Mouse (Mus musculus): ENCODE results near the gene Slc4a4. TPM values are rescaled to one million over a fixed set of nuclear protein-coding genes. Genes with fewer than 3 reads are reported as not detected.
A peak's percentile ranks its signal among the peaks of the same experiment; 100 is the strongest.

Slc4a4 gene
- 0.04 TPM for polyA plus RNA-seq (2012; fragmentation: generic; extraction: Trizol)

DNA sequence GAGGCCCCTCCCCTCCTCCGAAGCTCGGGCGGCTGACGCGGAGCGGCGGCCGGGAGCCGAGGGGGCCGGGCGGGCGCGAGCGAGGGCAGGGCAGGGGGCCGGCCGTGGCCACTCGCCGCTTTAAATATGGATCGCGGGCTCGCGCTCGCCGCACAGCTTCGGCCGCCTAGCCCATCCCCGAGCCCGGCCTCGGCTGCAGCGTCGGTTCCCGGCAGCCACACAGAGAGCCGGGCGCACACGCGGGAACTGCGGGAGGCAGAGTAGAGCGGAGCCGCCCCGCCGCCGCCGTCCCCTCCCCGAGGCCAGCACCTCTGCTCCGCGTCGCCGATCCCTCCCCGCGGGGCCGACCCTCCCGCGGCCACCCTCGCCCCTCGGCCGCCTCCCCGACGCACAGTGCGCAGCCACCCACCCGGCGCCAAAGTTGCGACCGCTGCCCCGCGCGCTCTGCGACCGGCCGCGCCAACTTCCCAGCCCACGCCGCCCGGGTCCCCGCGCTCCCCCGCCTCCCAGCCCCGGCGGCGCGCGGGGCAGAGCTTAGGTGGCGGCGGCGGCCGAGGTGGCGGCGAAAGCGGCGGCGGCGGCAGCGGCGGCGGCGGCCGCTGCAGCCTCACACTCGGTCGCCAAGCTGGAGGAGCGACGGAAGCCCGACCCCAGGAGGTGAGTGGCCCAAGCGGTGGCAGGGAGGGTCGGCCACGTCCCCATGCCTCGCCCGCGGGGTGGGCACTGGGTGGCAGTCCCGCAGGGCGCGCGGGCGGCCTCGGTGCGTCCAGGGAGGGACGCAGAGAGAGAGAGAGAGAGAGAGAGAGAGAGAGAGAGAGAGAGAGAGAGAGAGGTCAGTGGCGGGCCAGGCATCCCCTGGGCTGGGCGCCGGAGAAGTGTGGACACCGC, at the start of gene Slc4a4:
Slc4a4 (plus strand) TSS at position 151 of the 888 bp plus-strand sequence.
- peak within 1 kb of the TSS; percentile 52 for H3K4me2 ChIP-seq (ENCODE audit: low read depth)
- no peak within 1 kb of the TSS for H3K4me3 ChIP-seq
- no peak for TF ChIP-seq TCF12 (IDR thresholded peaks at IDR 0.05; ENCODE audit: insufficient read depth, poor library complexity, severe bottlenecking)
- TF ChIP-seq MAX (IDR thresholded peaks at IDR 0.05; ENCODE audit: low read depth) = no peak
- TF ChIP-seq CEBPB (IDR thresholded peaks at IDR 0.05; ENCODE audit: insufficient read depth, poor library complexity, severe bottlenecking) = no peak
- TF ChIP-seq POLR2A (IDR thresholded peaks at IDR 0.05; ENCODE audit: insufficient read length, low read depth) = no peak
- TF ChIP-seq SRF (IDR thresholded peaks at IDR 0.05; ENCODE audit: control insufficient read depth, insufficient read length, low read depth) = no peak
- no peak for TF ChIP-seq E2F4 (IDR thresholded peaks at IDR 0.05; ENCODE audit: insufficient read depth)
- no peak for TF ChIP-seq TCF3 (IDR thresholded peaks at IDR 0.05; ENCODE audit: insufficient read length, low read depth)
- no peak for TF ChIP-seq USF1 (IDR thresholded peaks at IDR 0.05; ENCODE audit: low read depth)
- TF ChIP-seq REST (IDR thresholded peaks at IDR 0.05; ENCODE audit: insufficient read depth, insufficient read length) = no peak
- TF ChIP-seq POLR2AphosphoS2 (IDR thresholded peaks at IDR 0.05; ENCODE audit: insufficient read length, low read depth) = no peak
- no peak for TF ChIP-seq MYOD1 (IDR thresholded peaks at IDR 0.05; ENCODE audit: control insufficient read depth in 1 of 3, insufficient read length in 2 of 3, low read depth in 2 of 3)
- no peak for TF ChIP-seq MYOG (IDR thresholded peaks at IDR 0.05; ENCODE audit: control insufficient read depth in 1 of 3, insufficient read depth in 1 of 3, insufficient read length in 2 of 3, low read depth in 2 of 3)
- peak within 1 kb of the TSS; percentile 34 for H3ac ChIP-seq (ENCODE audit: control insufficient read depth, insufficient read length)
- H3K36me3 ChIP-seq (ENCODE audit: control insufficient read depth, insufficient read depth) = no peaks in the 10 kb centered on the region
- H3K79me2 ChIP-seq (ENCODE audit: control insufficient read depth, insufficient read depth) = no peaks in the 10 kb centered on the region
- H3K27me3 ChIP-seq (ENCODE audit: control insufficient read depth, insufficient read depth, insufficient read length) = peaks cover 42% of the 10 kb centered on the region

DNA sequence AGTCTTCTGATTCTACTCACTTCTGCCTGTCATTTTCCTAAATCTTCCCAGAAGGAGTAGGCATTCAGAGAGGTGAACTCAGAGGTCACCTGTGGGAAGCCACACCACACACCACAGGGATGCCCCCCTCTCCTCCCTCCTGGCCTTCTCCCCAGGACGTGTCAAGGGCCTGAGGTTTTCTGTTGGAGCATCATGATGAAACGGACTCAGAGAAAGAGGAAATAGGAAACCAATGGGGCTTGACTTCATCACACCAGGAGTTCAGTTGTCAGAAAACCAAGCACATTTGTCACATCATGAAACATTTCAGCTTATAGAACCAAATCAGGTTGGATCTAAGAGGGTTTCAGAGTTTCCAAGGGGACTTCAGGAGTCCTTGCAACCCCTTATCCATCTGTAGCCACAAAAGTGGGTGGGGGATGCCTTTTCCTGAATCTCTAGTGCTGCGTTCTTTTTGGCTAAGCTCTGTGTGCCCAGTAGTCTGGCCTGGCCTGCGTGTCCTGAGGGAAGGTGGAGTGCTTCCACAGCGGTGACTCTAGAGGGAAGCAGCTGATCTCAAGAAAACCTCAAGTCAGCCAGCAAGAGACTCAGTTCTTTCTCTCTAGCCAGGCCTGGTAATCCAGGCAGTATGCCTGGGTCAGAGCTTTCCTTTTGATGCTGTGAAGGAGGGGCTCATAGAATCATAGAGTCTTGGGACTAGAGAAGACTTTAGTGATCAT, 46.4 kb upstream of the Slc4a4 start:
- TF ChIP-seq POLR2AphosphoS2 (IDR thresholded peaks at IDR 0.05; ENCODE audit: insufficient read length, low read depth) = no peak
- TF ChIP-seq MAX (IDR thresholded peaks at IDR 0.05; ENCODE audit: low read depth) = no peak
- TF ChIP-seq SRF (IDR thresholded peaks at IDR 0.05; ENCODE audit: control insufficient read depth, insufficient read length, low read depth) = no peak
- TF ChIP-seq USF1 (IDR thresholded peaks at IDR 0.05; ENCODE audit: low read depth) = no peak
- TF ChIP-seq MYOG (IDR thresholded peaks at IDR 0.05; ENCODE audit: control insufficient read depth in 1 of 3, insufficient read depth in 1 of 3, insufficient read length in 2 of 3, low read depth in 2 of 3) = no peak
- no peak for TF ChIP-seq TCF3 (IDR thresholded peaks at IDR 0.05; ENCODE audit: insufficient read length, low read depth)
- TF ChIP-seq MYOD1 (IDR thresholded peaks at IDR 0.05; ENCODE audit: control insufficient read depth in 1 of 3, insufficient read length in 2 of 3, low read depth in 2 of 3) = no peak
- H3K36me3 ChIP-seq (ENCODE audit: control insufficient read depth, insufficient read depth) = no peaks in the 10 kb centered on the region
- no peaks in the 10 kb centered on the region for H3K79me2 ChIP-seq (ENCODE audit: control insufficient read depth, insufficient read depth)

DNA sequence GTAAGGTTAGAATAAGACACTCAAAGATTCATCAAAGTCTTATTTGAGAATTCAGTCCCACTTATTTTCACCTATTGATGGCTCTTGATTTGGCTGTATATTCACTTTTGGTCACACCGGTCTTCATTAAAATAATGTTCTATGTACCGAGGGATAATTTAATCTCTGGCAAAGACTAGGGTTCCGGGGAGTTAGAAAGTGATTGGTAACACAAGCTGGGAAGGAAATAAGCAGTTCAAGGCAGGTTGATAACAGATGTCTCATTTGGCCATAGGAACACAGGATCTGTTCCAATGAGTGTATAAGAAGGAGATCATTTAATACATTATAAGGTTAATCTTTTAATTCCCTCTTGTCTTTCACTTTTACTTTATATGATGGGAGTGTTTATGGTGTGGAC, 29.3 kb upstream of the Slc4a4 start:
- H3K4me2 ChIP-seq (ENCODE audit: low read depth) = no peak overlapping the region
- no peak overlapping the region for H3K4me3 ChIP-seq
- no peaks in the 10 kb centered on the region for H3K79me2 ChIP-seq (ENCODE audit: control insufficient read depth, insufficient read depth)
- TF ChIP-seq SRF (IDR thresholded peaks at IDR 0.05; ENCODE audit: control insufficient read depth, insufficient read length, low read depth) = no peak
- no peak for TF ChIP-seq USF1 (IDR thresholded peaks at IDR 0.05; ENCODE audit: low read depth)
- TF ChIP-seq E2F4 (IDR thresholded peaks at IDR 0.05; ENCODE audit: insufficient read depth) = no peak
- TF ChIP-seq CEBPB (IDR thresholded peaks at IDR 0.05; ENCODE audit: insufficient read depth, poor library complexity, severe bottlenecking) = no peak
- TF ChIP-seq MAX (IDR thresholded peaks at IDR 0.05; ENCODE audit: low read depth) = no peak
- no peak for TF ChIP-seq REST (IDR thresholded peaks at IDR 0.05; ENCODE audit: insufficient read depth, insufficient read length)
- no peak for TF ChIP-seq POLR2A (IDR thresholded peaks at IDR 0.05; ENCODE audit: insufficient read length, low read depth)
- no peak for TF ChIP-seq MYOD1 (IDR thresholded peaks at IDR 0.05; ENCODE audit: control insufficient read depth in 1 of 3, insufficient read length in 2 of 3, low read depth in 2 of 3)
- TF ChIP-seq TCF3 (IDR thresholded peaks at IDR 0.05; ENCODE audit: insufficient read length, low read depth) = no peak
- TF ChIP-seq MYOG (IDR thresholded peaks at IDR 0.05; ENCODE audit: control insufficient read depth in 1 of 3, insufficient read depth in 1 of 3, insufficient read length in 2 of 3, low read depth in 2 of 3) = no peak
- no peak for TF ChIP-seq POLR2AphosphoS2 (IDR thresholded peaks at IDR 0.05; ENCODE audit: insufficient read length, low read depth)
- no peak for TF ChIP-seq TCF12 (IDR thresholded peaks at IDR 0.05; ENCODE audit: insufficient read depth, poor library complexity, severe bottlenecking)
- no peak overlapping the region for H3ac ChIP-seq (ENCODE audit: control insufficient read depth, insufficient read length)
- no peaks in the 10 kb centered on the region for H3K36me3 ChIP-seq (ENCODE audit: control insufficient read depth, insufficient read depth)
- H3K27me3 ChIP-seq (ENCODE audit: control insufficient read depth, insufficient read depth, insufficient read length) = no peaks in the 10 kb centered on the region

More for the DNA sequence above, 46.4 kb upstream of the Slc4a4 start:
- H3ac ChIP-seq (ENCODE audit: control insufficient read depth, insufficient read length) = no peak overlapping the region
- H3K4me3 ChIP-seq = no peak overlapping the region
- H3K27me3 ChIP-seq (ENCODE audit: control insufficient read depth, insufficient read depth, insufficient read length) = no peaks in the 10 kb centered on the region
- H3K4me2 ChIP-seq (ENCODE audit: low read depth) = no peak overlapping the region

DNA sequence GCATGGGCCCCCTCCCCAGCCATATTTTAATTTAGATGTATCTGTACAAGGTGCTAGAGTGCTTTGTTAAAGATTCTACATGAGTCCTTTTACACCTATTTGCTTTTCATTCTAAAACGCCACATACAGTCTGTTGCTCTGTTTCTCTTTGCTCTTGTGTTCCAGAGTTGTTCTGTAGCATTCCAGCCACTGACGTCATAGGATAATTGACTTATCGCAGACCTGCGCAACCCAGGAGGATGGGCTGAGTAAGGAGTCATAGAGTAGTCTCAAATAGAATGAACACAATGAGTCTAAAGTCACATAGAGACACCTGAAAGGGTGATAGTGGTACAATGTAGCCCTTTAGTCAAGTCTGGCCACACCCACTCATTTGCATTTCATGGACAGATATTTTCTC, 28.8 kb upstream of the Slc4a4 start:
- Histone ChIP-seq H3K27me3 (ENCODE audit: control insufficient read depth, insufficient read depth, insufficient read length) (no peaks in the 10 kb centered on the region), H3ac (ENCODE audit: control insufficient read depth, insufficient read length) (no peak overlapping the region), H3K36me3 (ENCODE audit: control insufficient read depth, insufficient read depth) (no peaks in the 10 kb centered on the region), H3K4me3 (no peak overlapping the region), H3K79me2 (ENCODE audit: control insufficient read depth, insufficient read depth) (no peaks in the 10 kb centered on the region), H3K4me2 (ENCODE audit: low read depth) (no peak overlapping the region)
- TF ChIP-seq REST (IDR thresholded peaks at IDR 0.05; ENCODE audit: insufficient read depth, insufficient read length) (no peak), CEBPB (IDR thresholded peaks at IDR 0.05; ENCODE audit: insufficient read depth, poor library complexity, severe bottlenecking) (no peak), TCF12 (IDR thresholded peaks at IDR 0.05; ENCODE audit: insufficient read depth, poor library complexity, severe bottlenecking) (no peak)
